Mouse (Mus musculus): ENCODE measurements around the gene Wdr59.
A peak's percentile ranks its signal among the peaks of the same experiment; 100 is the strongest.

Wdr59 gene

DNA sequence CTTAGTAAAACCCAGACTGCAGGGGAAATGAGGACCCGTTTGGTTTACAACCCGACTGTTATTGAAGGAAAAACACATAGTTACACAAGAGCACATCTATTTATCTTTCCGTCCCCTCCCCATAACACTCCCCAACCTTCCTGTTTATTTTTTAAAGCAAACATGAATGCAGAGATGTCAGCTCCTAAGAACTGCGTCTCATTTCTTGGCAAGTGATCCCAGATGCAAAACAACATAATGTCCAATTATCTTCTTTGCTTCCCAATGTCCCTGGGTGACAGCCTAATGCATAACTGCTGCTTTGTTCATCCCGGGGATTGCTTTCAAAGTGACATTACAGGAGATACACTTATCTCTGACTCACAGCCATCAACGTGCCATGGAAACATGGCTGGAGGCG is 30.7 kb downstream of the Wdr59 start:
- DNase-seq (ENCODE audit: low spot score), result no peak

DNA sequence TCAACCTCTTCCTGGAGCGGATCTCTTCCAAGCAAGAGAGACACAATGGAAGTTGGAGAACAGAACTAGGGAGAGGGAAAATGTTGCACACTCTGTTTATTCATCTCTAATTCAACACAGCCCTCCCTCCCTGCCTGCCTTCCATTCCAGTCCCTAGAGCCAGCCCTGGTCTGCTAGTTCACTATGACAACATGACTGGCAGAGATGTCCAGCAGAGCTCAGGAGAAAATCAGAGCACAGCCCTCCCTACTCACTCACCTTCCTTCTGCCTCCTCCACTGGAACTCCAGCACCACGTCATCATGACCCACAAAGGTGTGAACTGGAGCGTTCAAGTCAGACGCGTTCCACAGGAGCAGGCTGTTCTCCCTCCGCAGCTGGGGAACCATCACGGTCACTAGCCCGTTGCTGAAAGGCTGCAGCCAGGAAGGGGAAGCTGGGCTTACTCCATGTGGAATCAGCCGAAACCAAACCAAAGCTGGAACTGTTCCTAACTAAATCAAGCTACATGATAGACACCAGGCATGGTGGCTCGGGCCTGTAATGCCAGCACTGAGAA is 31.8 kb downstream of the Wdr59 start:
- DNase-seq (ENCODE audit: low spot score), result no peak

DNA sequence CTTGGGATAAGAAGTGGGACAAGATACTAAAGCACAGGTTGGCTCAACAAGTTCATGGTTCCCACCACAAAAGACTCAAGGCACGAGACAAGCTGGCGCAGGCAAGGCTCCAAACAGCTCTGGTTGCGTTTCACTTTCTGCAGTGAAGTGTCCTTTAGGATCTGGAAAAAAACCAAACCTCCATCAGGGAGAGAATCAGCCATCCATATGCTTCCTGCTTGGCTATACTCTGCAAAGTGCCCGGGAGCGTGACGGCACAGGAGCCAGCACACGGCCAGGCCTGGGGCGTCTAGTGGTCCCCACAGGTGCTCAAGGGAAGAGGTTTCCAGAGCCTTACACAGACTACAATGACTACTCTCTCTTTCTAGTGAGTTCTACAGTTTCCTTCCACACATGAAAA is 41.2 kb downstream of the Wdr59 start:
- DNase-seq (ENCODE audit: low spot score), result no peak

DNA sequence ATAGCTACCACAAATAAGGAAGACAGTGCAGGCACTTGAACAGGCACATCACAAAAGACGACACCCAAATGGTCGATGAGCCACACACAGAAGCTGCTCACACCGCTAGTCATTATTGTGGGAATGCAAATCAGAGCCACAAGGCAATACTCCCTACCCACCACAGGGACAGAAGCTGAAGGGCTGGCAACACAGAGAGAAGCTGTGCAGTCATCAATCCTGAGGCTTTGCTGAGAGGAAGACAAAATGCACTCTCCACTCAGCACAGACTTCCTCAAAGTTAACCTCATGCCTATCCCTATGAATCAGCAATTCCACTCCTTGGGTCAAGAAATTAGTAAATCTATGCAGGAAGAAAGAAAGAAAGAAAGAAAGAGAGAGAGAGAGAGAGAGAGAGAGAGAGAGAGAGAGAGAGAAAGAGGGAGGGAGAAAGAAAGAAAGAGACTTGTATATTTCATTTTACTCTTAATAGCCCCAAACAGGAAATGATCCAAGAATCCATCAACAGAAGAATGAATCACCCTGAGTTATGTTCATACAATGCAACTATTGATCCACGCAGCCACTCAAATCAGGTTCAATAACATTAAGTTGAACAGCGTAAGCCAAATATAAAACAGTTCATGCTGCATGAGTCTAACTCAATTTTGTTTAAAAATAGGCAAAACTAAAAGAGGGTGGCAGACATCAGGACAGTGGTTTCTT is 44.0 kb downstream of the Wdr59 start:
- no peak for DNase-seq (ENCODE audit: low spot score)

DNA sequence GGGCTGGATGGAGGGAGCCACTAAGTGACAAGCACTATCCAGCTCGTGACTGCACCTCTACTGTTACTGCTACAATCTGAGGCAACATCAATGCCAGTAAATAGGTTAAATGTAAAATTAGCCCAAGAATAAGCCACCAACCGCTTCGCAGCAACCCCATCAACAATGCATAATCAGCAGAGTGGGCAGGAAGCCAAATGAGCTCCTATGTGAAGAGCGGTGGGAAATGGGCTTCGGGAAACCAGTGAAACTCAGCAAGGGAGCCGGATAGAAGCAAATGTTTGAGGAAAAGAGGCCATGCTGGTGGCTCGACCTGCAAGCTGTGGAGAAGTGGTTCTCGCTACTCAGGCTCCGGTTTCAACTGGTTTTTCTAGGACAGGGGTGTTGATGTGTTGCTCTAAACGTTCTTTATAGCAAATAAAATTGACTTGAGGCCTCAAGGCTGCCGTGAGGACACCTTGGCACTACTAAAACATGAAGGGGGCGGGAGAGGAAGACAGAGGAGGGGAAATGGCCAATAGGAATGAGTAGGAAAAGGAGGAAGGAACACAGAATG is 50.3 kb downstream of the Wdr59 start:
- no peak for DNase-seq (ENCODE audit: low spot score)

DNA sequence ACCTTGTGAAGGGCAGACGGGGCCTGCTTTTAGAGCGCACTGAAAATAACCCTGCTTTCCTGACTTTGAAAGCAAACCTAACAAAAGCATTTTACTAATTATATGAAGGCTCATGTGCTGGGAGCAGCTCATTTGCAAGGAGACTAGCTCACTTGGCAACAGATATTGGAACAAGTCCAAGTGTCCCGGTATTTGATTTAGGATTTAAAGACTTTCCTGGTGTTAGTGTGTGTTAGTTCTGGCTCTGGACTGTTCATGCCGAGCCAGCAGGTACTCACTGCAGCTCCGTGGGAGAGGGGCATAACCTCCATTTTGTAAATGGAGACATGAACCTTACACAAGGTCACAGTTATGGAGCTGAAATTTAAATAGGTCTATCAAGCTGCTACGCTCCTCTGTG is 52.9 kb downstream of the Wdr59 start:
- no peak for DNase-seq (ENCODE audit: low spot score)

DNA sequence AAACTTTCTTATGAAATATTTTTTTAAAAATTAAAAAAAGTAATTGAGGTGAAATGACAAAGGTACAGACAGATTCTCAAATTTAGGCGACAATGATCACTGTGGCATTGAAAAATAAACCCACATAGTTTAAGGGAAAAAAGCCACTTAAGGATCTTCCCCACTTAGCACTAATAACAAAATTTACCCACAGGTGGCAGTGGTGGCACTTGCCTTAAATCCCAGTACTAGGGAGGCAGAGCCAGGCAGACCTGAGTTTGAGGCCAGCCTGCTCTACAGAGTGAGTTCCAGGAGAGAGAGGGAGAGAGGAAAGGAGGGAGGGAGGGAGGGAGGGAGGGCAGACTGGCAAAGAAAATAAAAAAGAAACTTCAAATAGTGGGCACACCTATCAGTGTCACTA is 56.6 kb downstream of the Wdr59 start:
- no peak for DNase-seq (ENCODE audit: low spot score)

DNA sequence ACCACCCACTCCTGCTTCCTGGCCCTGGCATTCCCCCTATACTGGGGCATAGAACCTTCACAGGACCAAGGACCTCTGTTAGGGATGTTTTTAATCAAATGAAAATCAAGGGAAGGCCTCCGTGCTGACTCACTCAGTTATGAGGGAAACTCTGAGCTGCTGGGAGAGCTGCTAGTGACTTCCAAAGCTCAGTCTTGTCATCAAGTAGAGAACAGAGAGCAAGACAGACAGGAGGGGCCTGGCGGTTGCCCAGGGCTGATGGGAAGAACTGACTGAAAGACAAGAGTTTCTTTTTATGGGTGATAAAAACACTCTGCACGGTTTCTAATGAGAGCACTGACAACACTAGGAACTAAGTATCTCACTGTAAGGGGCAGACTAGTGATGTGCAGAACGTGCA is 57.4 kb downstream of the Wdr59 start:
- no peak for DNase-seq (ENCODE audit: low spot score)

DNA sequence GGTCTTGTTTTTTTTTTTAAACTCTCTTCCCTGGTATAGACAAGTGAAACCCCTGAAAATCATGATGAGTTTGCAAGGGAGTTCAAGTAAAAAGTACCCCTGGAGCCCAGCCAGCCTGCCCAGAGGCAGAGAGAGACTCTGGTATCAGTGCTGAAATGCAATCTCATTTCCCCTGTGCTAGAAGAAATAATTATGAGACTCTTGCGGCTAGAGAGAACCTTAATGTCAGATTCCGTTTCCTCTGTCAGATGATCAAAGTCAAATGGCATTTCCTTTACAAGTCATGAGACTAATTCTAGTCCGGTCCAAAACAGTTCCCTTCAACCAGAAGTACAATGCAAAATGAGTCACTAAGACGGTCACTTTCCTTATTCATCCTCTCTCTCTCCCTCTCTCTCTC is 72.2 kb downstream of the Wdr59 start:
- no peak for DNase-seq (ENCODE audit: low spot score)

DNA sequence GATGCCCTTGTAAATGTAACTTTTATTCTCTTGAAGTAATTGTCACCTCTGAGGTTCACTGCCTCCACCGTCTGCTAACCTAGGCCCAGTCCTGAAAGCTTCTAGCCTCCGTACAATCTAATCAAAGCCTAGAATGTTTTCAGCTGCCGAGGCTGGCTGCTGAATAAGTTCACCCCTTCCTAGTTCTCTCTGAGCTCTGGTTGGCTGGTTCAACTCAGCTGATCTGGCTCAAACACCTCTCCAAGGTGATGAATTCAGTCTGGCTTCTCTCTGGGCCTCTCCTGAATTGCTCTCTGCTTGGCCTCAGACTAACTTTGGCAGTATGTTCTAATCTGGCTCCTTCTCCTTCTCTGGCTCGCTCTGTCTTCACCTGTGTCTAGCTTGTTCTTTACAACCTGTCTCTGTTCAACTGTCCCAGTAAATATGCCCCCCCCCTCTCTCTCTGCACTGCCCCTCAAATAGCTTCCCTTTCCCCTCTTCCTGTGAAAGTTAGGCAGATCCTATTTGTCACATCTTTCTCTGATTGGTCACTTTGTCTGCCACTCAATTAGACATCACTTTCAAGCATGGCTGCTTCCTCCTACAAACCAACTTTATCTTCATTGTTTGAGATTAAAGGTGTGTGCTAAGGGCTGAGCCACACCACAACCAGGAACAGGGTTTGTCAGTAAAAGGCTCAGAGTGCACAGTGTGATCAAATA is 75.8 kb downstream of the Wdr59 start:
- DNase-seq (ENCODE audit: low spot score), result no peak

DNA sequence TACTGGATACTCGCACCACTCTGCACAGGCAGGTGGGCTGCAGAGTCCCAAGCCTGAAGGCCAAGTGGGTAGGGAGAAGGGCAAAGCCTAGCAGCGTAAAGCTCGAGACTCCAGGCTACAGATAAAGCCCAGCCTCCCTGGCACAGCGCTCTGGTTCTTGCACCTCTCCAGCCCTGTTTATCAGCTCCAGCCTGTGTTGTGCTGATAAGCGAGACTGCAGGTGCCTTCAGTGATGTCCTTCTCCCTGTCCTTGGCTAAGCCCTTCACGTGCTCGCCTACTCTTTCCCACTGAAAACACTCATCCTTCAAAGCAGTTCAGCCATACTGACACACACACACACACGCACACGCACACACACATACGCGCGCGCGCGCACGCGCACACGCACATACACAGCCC is 76.3 kb downstream of the Wdr59 start:
- no peak for DNase-seq (ENCODE audit: low spot score)

DNA sequence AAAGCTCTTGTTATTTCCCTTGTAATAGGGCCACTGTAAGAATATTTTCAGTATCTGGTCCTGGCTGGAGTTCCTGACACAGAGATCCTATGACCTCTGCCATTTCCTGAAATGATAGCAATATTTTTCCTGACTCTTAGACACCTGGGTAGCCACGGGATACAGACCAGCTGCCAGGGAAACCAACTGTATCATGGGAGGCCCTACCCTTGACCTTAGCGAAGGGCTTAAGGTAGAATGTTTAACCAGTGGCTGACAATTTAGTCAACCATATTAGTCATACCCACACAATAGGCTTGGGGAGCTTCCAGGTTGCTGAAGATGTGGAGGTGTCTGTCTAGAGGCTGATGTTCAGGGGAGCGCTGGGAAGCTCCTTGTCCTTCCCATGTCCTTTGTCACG is 77.6 kb downstream of the Wdr59 start:
- no peak for DNase-seq (ENCODE audit: low spot score)

DNA sequence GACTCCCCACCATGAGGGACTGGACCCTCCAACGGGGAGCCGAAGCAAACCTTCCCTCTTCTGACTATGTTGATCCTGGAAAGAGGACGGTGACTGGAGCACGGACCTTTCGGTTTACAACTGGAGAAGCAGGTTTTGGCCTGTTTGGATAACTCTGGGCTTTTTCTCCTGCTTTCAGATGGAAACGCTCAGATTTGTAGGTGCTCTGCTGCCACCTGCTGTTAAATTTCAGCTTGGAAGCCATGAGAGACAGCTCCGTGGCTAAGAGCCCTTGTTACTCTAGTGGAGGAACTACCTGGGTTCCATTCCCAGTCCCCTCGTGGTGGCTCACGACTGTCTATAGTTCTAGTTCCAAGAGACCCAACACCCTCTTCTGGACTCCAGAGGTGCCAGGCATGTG is 82.7 kb downstream of the Wdr59 start:
- DNase-seq (ENCODE audit: low spot score), result peak; percentile 90

DNA sequence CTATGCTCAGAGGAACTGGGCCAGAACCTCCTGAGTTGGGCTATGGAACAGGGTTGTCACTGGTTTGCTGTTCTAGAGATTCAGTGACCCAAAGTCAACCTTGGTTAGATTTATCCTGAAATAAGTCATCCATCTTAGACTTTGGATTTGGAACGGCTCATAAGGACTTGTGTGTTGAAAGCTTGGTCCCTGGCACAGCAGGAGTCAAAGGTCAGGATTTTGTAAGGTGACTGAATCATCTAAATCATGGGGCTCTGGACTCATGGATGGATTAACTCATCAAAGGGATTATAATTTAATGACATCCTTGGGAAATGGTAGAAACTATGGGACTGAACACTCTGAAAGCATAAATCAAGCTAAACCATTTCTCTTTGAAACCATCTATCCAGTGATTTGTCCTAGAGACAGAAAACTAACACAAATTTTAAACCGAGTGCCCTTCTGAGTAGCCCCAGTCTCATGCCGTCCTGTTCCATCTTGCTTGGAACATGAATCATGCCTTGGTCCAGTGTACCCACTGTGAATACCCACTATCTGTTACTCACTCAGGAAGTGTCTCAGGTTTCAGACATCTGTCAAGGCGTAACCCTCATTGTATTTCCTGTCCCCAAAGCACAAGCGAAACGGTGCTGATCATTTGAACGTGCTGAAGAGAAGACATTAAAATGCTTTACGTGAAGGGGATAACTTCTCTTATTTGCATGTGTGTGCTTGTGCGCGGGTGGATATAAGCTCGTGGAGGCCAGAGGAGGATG is 86.6 kb downstream of the Wdr59 start:
- no peak for DNase-seq (ENCODE audit: low spot score)

DNA sequence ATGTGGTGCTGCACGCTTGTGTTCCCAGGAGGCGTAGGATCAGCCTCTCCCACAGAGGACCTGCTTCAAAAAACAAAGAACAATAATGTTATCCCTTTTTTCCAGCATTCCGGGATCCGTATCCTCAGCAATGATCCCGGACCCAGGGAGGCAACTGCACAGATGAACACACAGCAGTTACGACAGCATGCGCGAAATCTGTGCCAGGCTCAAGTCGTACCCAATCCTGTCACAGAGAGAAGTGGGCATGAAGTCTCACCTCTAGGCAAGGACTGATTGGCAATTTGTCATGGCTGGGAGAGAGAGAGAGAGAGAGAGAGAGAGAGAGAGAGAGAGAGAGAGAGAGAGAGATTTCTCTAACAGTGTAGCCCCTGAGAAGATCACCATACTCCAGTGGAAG is 97.2 kb downstream of the Wdr59 start:
- no peak for DNase-seq (ENCODE audit: low spot score)

DNA sequence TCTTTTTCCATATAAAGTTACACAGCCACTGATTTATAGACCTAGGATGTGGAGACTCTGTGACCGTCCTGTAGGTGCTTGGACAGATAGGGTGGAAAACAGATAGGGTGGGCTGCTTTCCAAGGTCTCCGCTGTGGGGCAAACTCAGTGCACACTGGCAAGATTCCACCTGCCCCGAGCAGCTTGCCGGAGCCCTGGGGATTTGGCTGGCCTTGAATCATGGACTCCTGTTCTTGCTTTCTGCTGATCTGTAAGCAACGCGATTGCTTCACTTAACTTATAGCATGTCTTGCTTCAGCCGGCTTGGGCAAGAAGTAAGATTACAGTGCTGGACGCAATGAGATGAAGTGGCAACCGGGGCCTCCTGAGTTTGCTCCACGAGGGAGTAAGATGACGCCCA is 97.7 kb downstream of the Wdr59 start:
- DNase-seq (ENCODE audit: low spot score), result no peak

DNA sequence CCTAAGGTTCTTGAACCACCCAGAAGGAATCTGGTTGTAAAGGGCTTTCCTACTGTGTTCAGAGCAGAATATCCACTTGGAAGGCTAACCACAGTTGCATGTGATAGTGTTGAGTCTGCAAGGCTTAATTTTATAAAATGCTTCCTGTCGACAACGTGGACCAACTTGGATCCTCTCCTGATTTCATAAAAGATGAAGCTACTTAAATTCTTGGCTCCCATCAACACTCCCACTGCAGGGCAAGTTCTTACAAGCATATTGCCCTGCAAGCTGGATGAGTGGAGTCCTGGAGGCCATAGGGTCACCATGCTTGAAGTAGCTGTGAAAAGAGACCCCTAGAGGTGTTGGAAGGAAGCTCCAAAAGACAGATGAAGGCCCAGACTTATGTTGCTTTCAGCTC is 99.3 kb downstream of the Wdr59 start:
- DNase-seq (ENCODE audit: low spot score), result no peak

DNA sequence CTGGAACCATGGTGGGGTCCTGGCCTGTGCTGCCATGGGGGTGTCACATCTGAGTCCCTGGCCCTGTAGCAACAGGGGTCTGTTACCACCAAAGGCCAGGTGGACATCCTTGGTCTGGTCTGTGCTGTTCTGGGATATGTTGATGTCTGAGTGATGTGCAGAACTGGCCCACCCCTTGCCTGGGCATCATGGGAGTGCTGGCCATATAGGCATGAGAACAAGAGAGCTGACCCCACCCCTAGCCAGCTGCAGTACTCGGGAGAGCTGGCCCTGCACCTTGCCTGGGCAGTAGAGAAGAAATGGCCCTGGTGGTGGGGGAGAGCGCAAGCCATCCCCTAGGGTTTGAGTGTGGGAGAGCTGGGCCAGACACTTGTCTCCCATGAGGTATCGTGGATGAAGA is 102.7 kb downstream of the Wdr59 start:
- no peak for DNase-seq (ENCODE audit: low spot score)

DNA sequence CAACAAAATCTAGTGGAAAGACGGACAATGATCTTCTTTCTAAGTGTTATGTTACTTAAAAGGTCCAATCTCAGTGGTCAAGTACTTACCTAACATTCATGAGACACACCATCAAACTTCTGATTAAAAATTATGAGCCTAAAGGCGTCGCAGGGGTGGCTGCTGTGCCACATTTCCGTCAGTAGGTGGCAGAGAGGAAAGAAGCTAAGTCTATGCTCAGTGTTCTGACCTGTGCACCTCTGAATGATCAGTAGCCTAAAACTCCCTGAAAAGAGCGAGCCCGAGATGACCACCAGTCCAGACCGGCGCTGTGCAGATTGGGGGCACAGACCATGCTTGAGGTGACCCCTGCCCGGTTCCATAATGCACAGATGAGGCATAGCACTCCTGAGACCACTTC is 103.3 kb downstream of the Wdr59 start:
- DNase-seq (ENCODE audit: low spot score), result peak; percentile 63

DNA sequence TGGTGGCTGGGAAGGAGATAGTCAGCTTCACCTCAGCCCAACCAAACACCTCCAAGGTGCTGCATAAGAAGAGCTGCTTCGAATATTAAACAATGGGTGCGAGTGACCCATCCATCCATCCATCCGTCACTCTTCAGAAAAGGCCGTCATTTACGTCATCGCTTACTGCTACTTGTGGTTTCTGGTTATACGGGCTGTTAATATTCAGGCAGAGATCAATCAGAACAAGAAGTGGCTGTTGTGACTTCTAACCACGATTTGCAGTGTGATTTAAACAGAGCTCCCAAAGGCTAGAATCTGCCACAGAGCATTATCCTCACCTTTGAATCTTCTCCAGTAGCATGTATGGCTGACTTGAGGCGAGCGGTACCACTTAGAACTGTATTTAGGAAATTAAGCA is 104.7 kb downstream of the Wdr59 start:
- DNase-seq (ENCODE audit: low spot score), result no peak

DNA sequence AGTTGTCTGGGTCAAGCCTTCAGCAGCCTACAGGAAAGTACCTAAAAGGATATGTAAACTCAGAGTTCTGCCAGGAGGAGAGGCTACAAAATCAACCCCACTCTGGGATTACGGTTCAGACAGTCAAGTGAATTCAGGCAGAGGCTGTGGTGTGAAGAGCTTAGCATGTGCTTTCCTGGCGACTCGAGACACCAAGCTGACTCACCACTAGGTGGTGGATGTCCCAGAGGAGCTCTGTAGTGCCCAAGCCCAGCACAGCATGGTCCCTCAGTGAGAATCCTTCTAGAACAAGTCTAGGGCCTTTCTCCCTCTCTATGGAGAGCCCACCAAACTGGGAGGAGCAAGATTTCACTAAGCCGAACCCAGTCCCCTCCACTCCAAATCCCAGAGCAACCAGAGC is 118.5 kb downstream of the Wdr59 start:
- DNase-seq (ENCODE audit: low spot score), result peak; percentile 13
